Mouse (Mus musculus): ENCODE results near the gene Tsx. TPM values are rescaled to one million over a fixed set of nuclear protein-coding genes. Genes with fewer than 3 reads are reported as not detected.

Tsx gene
- total and polyA plus RNA-seq, 2 experiments from 2014 or later, result not detected

- H3K9me3 ChIP-seq (replicated peaks; ENCODE audit: control insufficient read depth, low read length), result no peaks in the 10 kb centered on the region
- H3K4me2 ChIP-seq (ENCODE audit: low read depth, low read length), result no peak overlapping the region
- DNase-seq (ENCODE audit: low spot score) (no peak), ATAC-seq (ENCODE audit: insufficient read depth, low read depth) (no peak)
- WGBS, result 66% methylated on average over 3 of the region's 3 CpGs
- no peaks in the 10 kb centered on the region for H3K36me3 ChIP-seq (replicated peaks; ENCODE audit: control insufficient read depth, insufficient read depth, low read length)
- peaks cover 11% of the 10 kb centered on the region; the same call in 1 of the 2 replicates for H3K27me3 ChIP-seq (ENCODE audit: control insufficient read depth, insufficient read depth, low read length)
- H3K4me3 ChIP-seq (ENCODE audit: low read depth, low read length), result no peak overlapping the region
- no peaks in the 10 kb centered on the region for H3K4me1 ChIP-seq (ENCODE audit: control insufficient read depth, insufficient read depth)
- H3K9ac ChIP-seq (replicated peaks; ENCODE audit: low read depth, low read length), result no peak overlapping the region
- H3K27ac ChIP-seq (ENCODE audit: low read depth), result no peak overlapping the region
- peak; percentile 28 for TF ChIP-seq CTCF (IDR thresholded peaks at IDR 0.05; ENCODE audit: low read depth)
- TF ChIP-seq EP300 (IDR thresholded peaks at IDR 0.05; ENCODE audit: low read depth), result no peak
These were observed 29.7 kb upstream of the Tsx start for GRCm38 (mm10) chrX:103384528-103384927.

DNA sequence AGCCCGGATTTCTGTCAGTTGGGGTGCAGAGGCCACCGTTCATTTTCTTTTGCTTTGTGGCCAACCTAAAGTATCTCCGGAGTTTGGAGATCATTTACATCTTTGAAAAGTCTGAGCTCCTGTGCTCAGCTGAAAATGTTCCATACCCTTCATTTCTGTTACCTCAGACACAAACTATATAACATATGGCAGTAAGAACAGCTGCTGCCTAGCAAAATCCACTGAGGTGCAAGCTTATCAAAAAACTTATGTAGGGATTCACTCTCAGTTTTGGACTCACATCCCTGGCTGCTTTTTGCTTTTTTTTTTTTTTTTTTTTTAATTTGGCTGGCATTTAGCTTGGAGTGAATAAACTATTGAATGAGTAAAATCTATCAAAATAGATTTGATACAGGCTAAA lies 26.1 kb upstream of the Tsx start:
- DNase-seq (ENCODE audit: low spot score) (no peak), ATAC-seq (ENCODE audit: insufficient read depth, low read depth) (no peak)
- Histone ChIP-seq H3K9me3 (replicated peaks; ENCODE audit: control insufficient read depth, low read length) (no peaks in the 10 kb centered on the region), H3K4me3 (ENCODE audit: low read depth, low read length) (no peak overlapping the region), H3K9ac (replicated peaks; ENCODE audit: low read depth, low read length) (no peak overlapping the region), H3K36me3 (replicated peaks; ENCODE audit: control insufficient read depth, insufficient read depth, low read length) (no peaks in the 10 kb centered on the region), H3K27me3 (ENCODE audit: control insufficient read depth, insufficient read depth, low read length) (peaks cover 18% of the 10 kb centered on the region; the same call in 1 of the 2 replicates), H3K4me2 (ENCODE audit: low read depth, low read length) (no peak overlapping the region), H3K27ac (ENCODE audit: low read depth) (no peak overlapping the region), H3K4me1 (ENCODE audit: control insufficient read depth, insufficient read depth) (no peaks in the 10 kb centered on the region)
- WGBS, result 85% methylated on average over 3 of the region's 3 CpGs
- TF ChIP-seq CTCF (IDR thresholded peaks at IDR 0.05; ENCODE audit: low read depth), result no peak
- no peak for TF ChIP-seq EP300 (IDR thresholded peaks at IDR 0.05; ENCODE audit: low read depth)

DNA sequence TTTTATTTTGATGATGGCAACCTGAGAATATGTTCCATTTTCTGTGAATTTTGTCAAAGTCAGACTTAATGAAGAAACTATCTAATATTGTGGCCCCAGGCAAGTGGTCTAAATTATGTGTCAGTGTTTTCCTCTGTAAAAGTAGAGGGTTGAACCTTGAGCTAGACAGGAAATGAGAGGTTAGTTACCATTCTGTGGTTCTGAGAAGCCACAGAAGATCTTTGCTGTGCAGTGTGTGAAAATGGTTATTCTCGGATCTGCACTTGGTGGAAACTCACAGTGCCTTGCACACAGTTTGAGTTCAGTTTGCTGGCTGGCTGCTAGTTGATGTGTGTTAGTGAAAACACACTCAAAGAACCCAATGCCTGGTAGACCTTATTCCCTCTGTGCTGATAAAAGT lies 20.4 kb upstream of the Tsx start:
- Histone ChIP-seq H3K4me2 (ENCODE audit: low read depth, low read length) (no peak overlapping the region), H3K36me3 (replicated peaks; ENCODE audit: control insufficient read depth, insufficient read depth, low read length) (no peaks in the 10 kb centered on the region), H3K9me3 (replicated peaks; ENCODE audit: control insufficient read depth, low read length) (no peaks in the 10 kb centered on the region), H3K27me3 (ENCODE audit: control insufficient read depth, insufficient read depth, low read length) (peaks cover 23% of the 10 kb centered on the region; the same call in 1 of the 2 replicates), H3K27ac (ENCODE audit: low read depth) (no peak overlapping the region), H3K4me3 (ENCODE audit: low read depth, low read length) (no peak overlapping the region), H3K4me1 (ENCODE audit: control insufficient read depth, insufficient read depth) (no peaks in the 10 kb centered on the region), H3K9ac (replicated peaks; ENCODE audit: low read depth, low read length) (no peak overlapping the region)
- 52% methylated on average over 1 of the region's 1 CpGs for WGBS
- TF ChIP-seq CTCF (IDR thresholded peaks at IDR 0.05; ENCODE audit: low read depth) (no peak), EP300 (IDR thresholded peaks at IDR 0.05; ENCODE audit: low read depth) (no peak)
- no peak for DNase-seq (ENCODE audit: low spot score)
- ATAC-seq (ENCODE audit: insufficient read depth, low read depth), result no peak

GRCm38 (mm10) chrX:103405021-103405420 lies 9.2 kb upstream of the Tsx start:
- 42% methylated on average over 13 of the region's 13 CpGs for WGBS
- H3K9me3 ChIP-seq (replicated peaks; ENCODE audit: control insufficient read depth, low read length), result no peaks in the 10 kb centered on the region
- DNase-seq (ENCODE audit: low spot score) (no peak), ATAC-seq (ENCODE audit: insufficient read depth, low read depth) (no peak)
- H3K36me3 ChIP-seq (replicated peaks; ENCODE audit: control insufficient read depth, insufficient read depth, low read length), result no peaks in the 10 kb centered on the region
- peaks cover 4% of the 10 kb centered on the region; the same call in 1 of the 2 replicates for H3K27me3 ChIP-seq (ENCODE audit: control insufficient read depth, insufficient read depth, low read length)
- no peak overlapping the region for H3K9ac ChIP-seq (replicated peaks; ENCODE audit: low read depth, low read length)
- H3K4me3 ChIP-seq (ENCODE audit: low read depth, low read length), result no peak overlapping the region
- H3K27ac ChIP-seq (ENCODE audit: low read depth), result no peak overlapping the region
- H3K4me1 ChIP-seq (ENCODE audit: control insufficient read depth, insufficient read depth), result no peaks in the 10 kb centered on the region
- no peak overlapping the region for H3K4me2 ChIP-seq (ENCODE audit: low read depth, low read length)
- TF ChIP-seq EP300 (IDR thresholded peaks at IDR 0.05; ENCODE audit: low read depth) (no peak), CTCF (IDR thresholded peaks at IDR 0.05; ENCODE audit: low read depth) (no peak)

DNA sequence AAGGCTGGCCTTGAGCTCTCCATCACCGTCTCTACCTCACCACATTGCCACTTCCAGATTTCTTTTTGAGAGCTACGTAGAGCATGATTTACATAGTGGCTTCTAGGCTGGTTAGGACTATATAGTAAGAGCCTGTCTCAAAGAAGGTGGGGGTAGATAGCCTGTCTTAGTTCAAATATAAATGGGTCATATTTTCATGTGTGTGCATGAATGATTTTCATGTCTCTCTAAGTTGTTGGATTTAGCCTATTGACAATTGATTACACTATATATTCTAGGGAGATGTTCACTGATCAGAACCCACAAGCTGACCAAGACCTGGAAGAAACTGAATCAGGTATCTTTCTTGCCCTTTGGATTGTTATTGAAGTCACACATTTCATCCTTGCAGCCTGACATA lies 7.4 kb downstream of the Tsx start, which contains the start of gene Gm26992:
Gene Gm26992, plus strand, starts transcription at position 301 of the 400 bp plus-strand sequence.
- H3K27me3 ChIP-seq (ENCODE audit: control insufficient read depth, insufficient read depth, low read length), result peaks cover 16% of the 10 kb centered on the region; the same call in 1 of the 2 replicates
- DNase-seq (ENCODE audit: low spot score), result no peak
- TF ChIP-seq EP300 (IDR thresholded peaks at IDR 0.05; ENCODE audit: low read depth) (no peak), CTCF (IDR thresholded peaks at IDR 0.05; ENCODE audit: low read depth) (no peak)
- no peak for ATAC-seq (ENCODE audit: insufficient read depth, low read depth)
- H3K4me1 ChIP-seq (ENCODE audit: control insufficient read depth, insufficient read depth), result no peaks in the 10 kb centered on the region
- no peaks in the 10 kb centered on the region for H3K36me3 ChIP-seq (replicated peaks; ENCODE audit: control insufficient read depth, insufficient read depth, low read length)
- 76% methylated on average over 2 of the region's 2 CpGs for WGBS
- H3K9ac ChIP-seq (replicated peaks; ENCODE audit: low read depth, low read length), result no peak within 1 kb of the TSS
- H3K9me3 ChIP-seq (replicated peaks; ENCODE audit: control insufficient read depth, low read length), result no peaks in the 10 kb centered on the region
- H3K4me2 ChIP-seq (ENCODE audit: low read depth, low read length), result no peak within 1 kb of the TSS
- H3K4me3 ChIP-seq (ENCODE audit: low read depth, low read length), result no peak within 1 kb of the TSS
- no peak within 1 kb of the TSS for H3K27ac ChIP-seq (ENCODE audit: low read depth)

DNA sequence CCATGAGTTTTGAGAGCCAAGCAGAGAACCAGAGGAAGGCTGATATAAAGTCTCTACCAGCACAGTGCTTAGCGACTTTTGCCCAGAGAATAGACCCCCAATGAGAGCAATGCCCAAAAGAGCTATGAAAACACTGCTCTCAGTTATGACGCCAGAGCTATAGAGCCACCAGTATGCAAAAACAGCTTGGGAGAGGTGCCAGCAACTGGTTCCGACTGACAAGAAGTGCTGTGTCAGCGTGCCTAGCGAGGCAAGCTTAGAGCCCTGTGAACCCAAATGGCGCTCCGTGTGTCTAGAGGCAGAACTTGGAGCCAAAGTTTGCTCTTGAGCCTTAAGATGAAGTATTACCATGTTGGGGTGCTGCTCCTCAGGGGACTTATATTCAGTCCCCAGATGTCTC lies 13.4 kb downstream of the Tsx start:
- no peak overlapping the region for H3K4me3 ChIP-seq (ENCODE audit: low read depth, low read length)
- no peak overlapping the region for H3K27ac ChIP-seq (ENCODE audit: low read depth)
- H3K36me3 ChIP-seq (replicated peaks; ENCODE audit: control insufficient read depth, insufficient read depth, low read length), result no peaks in the 10 kb centered on the region
- no peak overlapping the region for H3K9ac ChIP-seq (replicated peaks; ENCODE audit: low read depth, low read length)
- TF ChIP-seq CTCF (IDR thresholded peaks at IDR 0.05; ENCODE audit: low read depth), result no peak
- no peak for TF ChIP-seq EP300 (IDR thresholded peaks at IDR 0.05; ENCODE audit: low read depth)
- no peaks in the 10 kb centered on the region for H3K9me3 ChIP-seq (replicated peaks; ENCODE audit: control insufficient read depth, low read length)
- H3K4me1 ChIP-seq (ENCODE audit: control insufficient read depth, insufficient read depth), result no peaks in the 10 kb centered on the region
- no peak overlapping the region for H3K4me2 ChIP-seq (ENCODE audit: low read depth, low read length)
- no peak for DNase-seq (ENCODE audit: low spot score)
- H3K27me3 ChIP-seq (ENCODE audit: control insufficient read depth, insufficient read depth, low read length), result peaks cover 4% of the 10 kb centered on the region; the same call in 1 of the 2 replicates
- 55% methylated on average over 7 of the region's 7 CpGs for WGBS
- ATAC-seq (ENCODE audit: insufficient read depth, low read depth), result no peak
